Mouse (Mus musculus): ENCODE results near the gene Ccdc148.

Gene Ccdc148

GRCm38 (mm10) chr2:59178960-59179359 is 18.5 kb upstream of the Ccdc148 start:
- no peak for DNase-seq (ENCODE audit: low spot score in 2 of 2)

- no peak for DNase-seq (ENCODE audit: low spot score in 2 of 2)
These were observed 17.7 kb upstream of the Ccdc148 start for GRCm38 (mm10) chr2:59178191-59178590.

GRCm38 (mm10) chr2:59175926-59176325 is 15.4 kb upstream of the Ccdc148 start:
- no peak for DNase-seq (ENCODE audit: low spot score in 2 of 2)

- DNase-seq (ENCODE audit: low spot score in 2 of 2): no peak
These were observed 11.1 kb upstream of the Ccdc148 start for GRCm38 (mm10) chr2:59171533-59171932.

- DNase-seq (ENCODE audit: low spot score in 2 of 2): no peak
These were observed 10.1 kb upstream of the Ccdc148 start for GRCm38 (mm10) chr2:59170593-59170992.

- DNase-seq (ENCODE audit: low spot score in 2 of 2): no peak
These were observed 9.7 kb upstream of the Ccdc148 start for GRCm38 (mm10) chr2:59170208-59170589.

GRCm38 (mm10) chr2:59169572-59170207 is 9.2 kb upstream of the Ccdc148 start:
- no peak for DNase-seq (ENCODE audit: low spot score in 2 of 2)

GRCm38 (mm10) chr2:59167830-59168229 is 7.3 kb upstream of the Ccdc148 start:
- no peak for DNase-seq (ENCODE audit: low spot score in 2 of 2)

- DNase-seq (ENCODE audit: low spot score in 2 of 2): no peak
These were observed 6.5 kb upstream of the Ccdc148 start for GRCm38 (mm10) chr2:59166976-59167375.

- no peak for DNase-seq (ENCODE audit: low spot score in 2 of 2)
These were observed 1.8 kb upstream of the Ccdc148 start for GRCm38 (mm10) chr2:59162285-59162600.

- DNase-seq (ENCODE audit: low spot score in 2 of 2): peak; percentile 45 to 57
These were observed 1.2 kb upstream of the Ccdc148 start for GRCm38 (mm10) chr2:59161441-59162284.

- peak in 1 of 2 experiments; percentile 24 for DNase-seq (ENCODE audit: low spot score in 2 of 2)
These were observed 548 bp upstream of the Ccdc148 start for GRCm38 (mm10) chr2:59161021-59161440.

- no peak for DNase-seq (ENCODE audit: low spot score in 2 of 2)
These were observed 400 bp downstream of the Ccdc148 start for GRCm38 (mm10) chr2:59159961-59160604.

- no peak for DNase-seq (ENCODE audit: low spot score in 2 of 2)
These were observed 2.4 kb downstream of the Ccdc148 start for GRCm38 (mm10) chr2:59158117-59158516.

GRCm38 (mm10) chr2:59155428-59155827 is 5.1 kb downstream of the Ccdc148 start:
- no peak for DNase-seq (ENCODE audit: low spot score in 2 of 2)

GRCm38 (mm10) chr2:59131044-59131443 is 29.4 kb downstream of the Ccdc148 start:
- DNase-seq (ENCODE audit: low spot score in 2 of 2): no peak

- no peak for DNase-seq (ENCODE audit: low spot score in 2 of 2)
These were observed 30.7 kb downstream of the Ccdc148 start for GRCm38 (mm10) chr2:59129821-59130220.

- DNase-seq (ENCODE audit: low spot score in 2 of 2): no peak
These were observed 31.5 kb downstream of the Ccdc148 start for GRCm38 (mm10) chr2:59129023-59129422.

GRCm38 (mm10) chr2:59055615-59056145 is 104.8 kb downstream of the Ccdc148 start:
- no peak for DNase-seq (ENCODE audit: low spot score in 2 of 2)

- DNase-seq (ENCODE audit: low spot score in 2 of 2): no peak
These were observed 106.1 kb downstream of the Ccdc148 start for GRCm38 (mm10) chr2:59054339-59054738.

GRCm38 (mm10) chr2:59053461-59054039 is 106.9 kb downstream of the Ccdc148 start:
- no peak for DNase-seq (ENCODE audit: low spot score in 2 of 2)

- no peak for DNase-seq (ENCODE audit: low spot score in 2 of 2)
These were observed 110.1 kb downstream of the Ccdc148 start for GRCm38 (mm10) chr2:59050245-59050824.

Data from spleen, postnatal 10 days (tissue).